Mouse (Mus musculus) hindbrain, embryonic 14.5 days (tissue): ENCODE data around the gene Cfap43. TPM values are rescaled to one million over a fixed set of nuclear protein-coding genes. Genes with fewer than 3 reads are reported as not detected.

Experiments
- ATAC-seq: fragments of 200-750 bp; cut with Nextera tagmentation; 2 replicates; pipeline ENCODE4 v1.8.0; 2017; ENCODE audit warnings: moderate number of reproducible peaks, mild to moderate bottlenecking, moderate TSS enrichment, moderate library complexity; ENCODE audit not compliant: low FRiP score
- DNase-seq: peaks from one replicate; pipeline ENCODE4 v3.0.0-alpha.2; 2015; ENCODE audit warnings: low spot score
- H3K27ac ChIP-seq: fragments of 300-500 bp; sonication (generic); 2 replicates; pipeline ENCODE4 v1.5.1; 2014; ENCODE audit warnings: mild to moderate bottlenecking, moderate library complexity
- H3K27me3 ChIP-seq: fragments of 300-500 bp; sonication (generic); 2 replicates; pipeline ENCODE4 v1.6.1; 2014; ENCODE audit warnings: mild to moderate bottlenecking, low read length, mixed read lengths; ENCODE audit not compliant: control insufficient read depth, insufficient read depth
- H3K36me3 ChIP-seq: fragments of 300-500 bp; sonication (generic); replicated peaks from 2 replicates; pipeline ENCODE4 v1.6.1; 2014; ENCODE audit not compliant: control insufficient read depth, insufficient read depth
- H3K4me1 ChIP-seq: fragments of 300-500 bp; sonication (generic); replicated peaks from 2 replicates; pipeline ENCODE4 v1.6.1; 2014; ENCODE audit warnings: antibody characterized with exemption, low read length, mixed read lengths; ENCODE audit not compliant: control insufficient read depth, insufficient read depth
- H3K4me2 ChIP-seq: fragments of 300-500 bp; sonication (generic); replicated peaks from 2 replicates; pipeline ENCODE4 v1.6.1; 2014; ENCODE audit warnings: mild to moderate bottlenecking, moderate library complexity
- H3K4me3 ChIP-seq: fragments of 300-500 bp; sonication (generic); replicated peaks from 2 replicates; pipeline ENCODE4 v1.5.1; 2014; ENCODE audit warnings: mild to moderate bottlenecking, low read length
- H3K9ac ChIP-seq: fragments of 300-500 bp; sonication (generic); 2 replicates; pipeline ENCODE4 v1.6.1; 2014
- H3K9me3 ChIP-seq: fragments of 300-500 bp; sonication (generic); 2 replicates; pipeline ENCODE4 v1.6.1; 2016; ENCODE audit warnings: low read length; ENCODE audit not compliant: control insufficient read depth
- WGBS: fragments of 180-500 bp; shearing (Covaris S2); extraction: QIAGEN DNeasy Blood & Tissue Kit; methylation state at CpG from one replicate; pipeline ENCODE4 v1.1.7; 2014; 5-methylcytosine and 5-hydroxymethylcytosine counted together
- polyA plus RNA-seq: library from polyadenylated mRNA; unstranded; fragments of >200 nt; fragmentation: Nextera tagmentation; extraction: Ambion mirVana; gene quantifications from 2 replicates; pipeline ENCODE4 v1.2.1, GENCODE M21; 2014

The Cfap43 gene
- polyA plus RNA-seq, 1 experiment from 2014 or later: 4.2 TPM

DNA sequence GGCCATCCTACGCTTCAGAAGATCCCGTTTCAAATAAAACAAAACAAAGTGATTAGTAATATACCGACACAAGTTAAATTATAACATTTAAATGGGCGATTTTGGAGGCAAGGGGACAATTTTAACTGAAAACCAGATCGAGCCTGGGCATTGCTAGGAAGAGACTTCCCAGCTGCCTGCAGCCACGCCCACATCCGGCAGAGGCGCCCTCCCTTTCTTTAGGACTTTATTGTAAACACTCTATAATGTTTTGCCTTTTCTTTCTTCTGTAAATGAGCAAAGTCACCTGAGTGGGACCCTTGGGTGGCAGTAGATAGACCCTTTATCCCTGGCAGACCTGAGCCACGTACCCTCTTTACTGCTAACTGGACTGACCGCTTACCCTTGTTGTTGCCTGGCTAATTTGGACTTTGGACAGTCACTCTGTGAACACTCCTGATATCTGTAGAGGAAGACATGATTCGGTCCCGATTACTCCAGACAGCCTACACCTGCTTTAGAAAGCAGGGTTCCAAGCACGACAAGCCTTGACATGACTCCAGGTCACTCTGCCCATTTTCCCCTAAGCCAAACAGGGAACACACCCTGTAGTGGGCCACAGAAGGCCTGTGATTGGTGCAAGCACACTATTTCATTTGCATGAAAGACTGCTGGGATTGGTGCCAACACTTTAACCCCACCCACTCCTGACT, 213.9 kb downstream of the Cfap43 start:
- no peak for ATAC-seq
- H3K4me3 ChIP-seq: no peak overlapping the region
- 74% methylated on average over 13 of the region's 13 CpGs for WGBS

DNA sequence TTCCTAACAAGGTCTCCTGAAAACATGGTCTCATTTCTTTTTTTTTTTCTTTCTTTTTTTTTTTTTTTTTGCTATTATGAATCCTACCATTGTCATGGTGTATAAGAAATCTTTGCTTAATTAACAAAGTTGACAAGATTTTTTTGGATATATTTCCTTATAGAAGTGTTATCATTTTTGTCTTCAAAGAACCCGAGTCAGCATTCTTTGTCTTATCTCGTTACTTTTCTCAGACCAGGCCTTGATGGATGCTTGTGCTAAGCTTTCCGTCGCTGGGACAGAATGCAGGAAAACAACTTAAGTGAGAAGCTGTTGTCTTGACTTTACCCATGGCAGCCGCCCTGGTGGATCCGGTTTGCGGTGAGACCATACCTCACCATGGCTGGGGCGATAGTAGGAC, 218.6 kb downstream of the Cfap43 start:
- H3K4me2 ChIP-seq: no peak overlapping the region
- no peak for DNase-seq
- no peaks in the 10 kb centered on the region for H3K9me3 ChIP-seq
- H3K27ac ChIP-seq: no peak overlapping the region
- H3K4me1 ChIP-seq: no peaks in the 10 kb centered on the region
- 90% methylated on average over 8 of the region's 8 CpGs for WGBS
- H3K36me3 ChIP-seq: no peaks in the 10 kb centered on the region
- no peaks in the 10 kb centered on the region for H3K27me3 ChIP-seq
- no peak overlapping the region for H3K4me3 ChIP-seq
- no peak overlapping the region for H3K9ac ChIP-seq
- ATAC-seq: no peak

More for the DNA sequence above, 213.9 kb downstream of the Cfap43 start:
- no peak overlapping the region for H3K4me2 ChIP-seq
- no peak for DNase-seq
- no peaks in the 10 kb centered on the region for H3K4me1 ChIP-seq
- no peaks in the 10 kb centered on the region for H3K36me3 ChIP-seq
- H3K27ac ChIP-seq: no peak overlapping the region
- no peak overlapping the region for H3K9ac ChIP-seq
- no peaks in the 10 kb centered on the region for H3K27me3 ChIP-seq
- H3K9me3 ChIP-seq: no peaks in the 10 kb centered on the region

DNA sequence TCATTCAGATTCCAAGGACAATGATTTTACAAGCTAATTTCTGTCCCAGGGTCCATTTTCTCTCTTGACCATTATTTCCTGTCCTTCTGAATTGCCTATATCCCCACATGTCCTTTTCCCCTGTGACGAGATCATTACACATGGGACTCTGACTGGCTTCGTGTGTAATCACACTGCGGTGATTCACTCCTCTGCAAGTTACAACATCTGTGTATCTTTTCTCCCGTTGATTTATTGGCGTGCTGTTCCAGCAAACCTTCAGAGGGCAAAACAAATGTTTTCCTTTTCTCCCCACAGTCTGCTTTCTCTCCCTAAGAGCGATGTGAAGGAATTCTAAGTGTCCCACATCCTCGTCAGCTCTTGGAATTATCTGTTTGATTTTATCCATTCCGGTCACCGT, 219.3 kb downstream of the Cfap43 start:
- no peak overlapping the region for H3K9ac ChIP-seq
- no peak overlapping the region for H3K27ac ChIP-seq
- ATAC-seq: no peak
- no peak for DNase-seq
- H3K4me2 ChIP-seq: no peak overlapping the region
- H3K27me3 ChIP-seq: no peaks in the 10 kb centered on the region
- no peaks in the 10 kb centered on the region for H3K36me3 ChIP-seq
- H3K4me1 ChIP-seq: no peaks in the 10 kb centered on the region
- no peak overlapping the region for H3K4me3 ChIP-seq
- WGBS: 72% methylated on average over 9 of the region's 9 CpGs
- no peaks in the 10 kb centered on the region for H3K9me3 ChIP-seq

DNA sequence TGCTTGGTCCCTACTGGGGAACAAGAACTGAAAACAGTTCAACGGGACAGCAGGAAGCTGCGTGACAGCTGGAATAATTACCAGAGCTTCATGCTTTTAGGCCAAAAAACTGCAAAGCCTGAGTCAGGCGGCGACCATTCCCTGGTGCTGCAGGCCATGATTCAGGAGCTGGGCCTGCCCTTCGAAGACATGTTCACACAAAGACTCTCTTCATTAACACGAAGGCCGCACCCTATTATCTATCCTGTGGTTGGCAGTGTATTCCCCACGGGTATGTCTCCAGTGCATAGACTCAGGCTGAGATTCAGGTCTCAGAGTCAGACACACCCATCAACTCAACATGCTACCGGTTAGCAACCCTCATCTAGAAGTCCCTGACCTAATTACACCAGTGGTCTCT, 220.8 kb downstream of the Cfap43 start:
- no peak for ATAC-seq
- Histone ChIP-seq H3K27ac (no peak overlapping the region), H3K9me3 (no peaks in the 10 kb centered on the region), H3K36me3 (no peaks in the 10 kb centered on the region), H3K27me3 (no peaks in the 10 kb centered on the region), H3K4me3 (no peak overlapping the region), H3K4me1 (no peaks in the 10 kb centered on the region), H3K9ac (no peak overlapping the region), H3K4me2 (no peak overlapping the region)
- 82% methylated on average over 9 of the region's 9 CpGs for WGBS
- DNase-seq: no peak

DNA sequence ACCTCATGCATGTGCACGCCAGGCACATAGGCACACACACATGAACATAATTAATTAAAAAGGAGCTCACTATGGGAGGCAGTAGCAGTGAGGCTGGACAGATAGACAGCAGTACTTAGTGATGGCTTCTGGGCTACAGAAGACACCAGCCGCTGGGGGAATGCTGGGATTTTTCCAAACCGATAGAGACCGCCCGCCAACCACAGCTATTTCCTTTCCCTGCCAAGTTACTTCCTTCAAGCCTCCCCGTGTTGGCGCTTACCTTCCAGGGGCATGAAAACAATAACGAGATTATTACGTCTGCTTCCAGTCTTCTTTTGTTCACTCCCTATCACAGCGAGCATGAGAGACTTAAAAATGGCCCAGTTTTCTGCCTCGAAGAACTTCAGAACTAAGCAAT, 222.0 kb downstream of the Cfap43 start:
- Histone ChIP-seq H3K9ac (no peak overlapping the region), H3K36me3 (no peaks in the 10 kb centered on the region), H3K27me3 (no peaks in the 10 kb centered on the region), H3K27ac (no peak overlapping the region), H3K4me1 (no peaks in the 10 kb centered on the region), H3K4me3 (no peak overlapping the region), H3K9me3 (no peaks in the 10 kb centered on the region), H3K4me2 (no peak overlapping the region)
- ATAC-seq (no peak), DNase-seq (no peak)
- WGBS: 91% methylated on average over 11 of the region's 11 CpGs

DNA sequence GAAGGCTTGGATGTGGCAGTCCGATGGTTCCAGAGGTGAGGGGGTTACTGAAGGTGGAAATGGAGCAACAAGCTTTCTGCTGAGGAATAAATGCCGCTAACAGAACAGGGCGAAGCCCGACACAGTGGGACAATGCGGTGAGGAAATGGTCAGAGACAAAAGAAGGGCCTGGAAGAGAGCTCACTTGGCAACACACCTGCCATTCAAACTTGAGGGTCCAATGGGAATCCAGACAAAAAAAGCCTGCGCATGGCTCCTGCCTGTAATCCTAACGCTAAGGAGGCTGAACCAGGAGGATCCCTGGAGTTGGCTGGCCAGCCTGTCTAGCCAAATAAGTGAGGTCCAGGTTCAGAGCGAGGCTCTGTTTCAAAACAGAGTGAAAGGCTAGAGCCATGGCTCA, 222.7 kb downstream of the Cfap43 start:
- H3K36me3 ChIP-seq: no peaks in the 10 kb centered on the region
- H3K4me3 ChIP-seq: no peak overlapping the region
- DNase-seq (no peak), ATAC-seq (no peak)
- no peak overlapping the region for H3K9ac ChIP-seq
- H3K4me2 ChIP-seq: no peak overlapping the region
- H3K27ac ChIP-seq: no peak overlapping the region
- no peaks in the 10 kb centered on the region for H3K9me3 ChIP-seq
- no peaks in the 10 kb centered on the region for H3K27me3 ChIP-seq
- 91% methylated on average over 8 of the region's 8 CpGs for WGBS
- H3K4me1 ChIP-seq: no peaks in the 10 kb centered on the region

DNA sequence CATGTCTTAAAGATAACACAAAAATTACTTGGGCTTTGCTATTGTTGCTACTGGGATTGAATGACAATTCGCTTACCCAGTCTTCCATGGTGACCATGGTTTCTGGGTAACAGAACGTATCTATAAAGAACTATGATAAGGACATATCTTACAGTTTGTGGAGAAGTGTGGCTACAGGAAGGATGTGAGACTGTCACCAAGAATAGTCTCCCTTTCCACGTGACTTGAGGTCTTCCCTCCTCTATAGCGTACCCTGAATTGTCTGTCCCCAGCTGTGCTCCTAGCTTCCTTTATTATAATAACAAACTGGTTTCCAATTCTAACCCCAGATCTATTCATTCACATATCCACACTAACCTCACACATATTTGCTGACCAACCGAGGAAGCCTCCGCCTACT, 223.4 kb downstream of the Cfap43 start:
- DNase-seq (no peak), ATAC-seq (no peak)
- Histone ChIP-seq H3K36me3 (no peaks in the 10 kb centered on the region), H3K9ac (no peak overlapping the region), H3K27ac (no peak overlapping the region), H3K4me3 (no peak overlapping the region), H3K9me3 (no peaks in the 10 kb centered on the region), H3K27me3 (no peaks in the 10 kb centered on the region), H3K4me1 (no peaks in the 10 kb centered on the region), H3K4me2 (no peak overlapping the region)
- WGBS: 95% methylated on average over 6 of the region's 6 CpGs

DNA sequence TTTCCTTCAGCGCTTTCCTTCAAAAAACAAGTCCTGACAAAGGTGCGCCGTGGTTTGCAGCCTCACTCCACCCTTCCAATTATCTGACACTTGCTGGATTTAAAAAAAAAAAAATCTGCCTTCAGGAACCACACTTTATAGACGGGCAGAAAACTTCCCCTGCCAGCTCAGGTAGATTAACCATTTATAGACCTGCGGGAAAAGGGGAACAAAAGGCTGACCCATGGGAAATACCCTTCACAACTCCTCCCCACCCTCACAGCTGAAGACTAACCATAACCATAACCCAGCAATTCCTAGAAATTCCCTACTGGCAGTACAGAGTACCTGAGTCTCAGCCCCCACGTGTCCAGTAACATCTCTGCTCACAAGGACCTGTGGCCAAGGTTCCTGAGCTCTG, 227.1 kb downstream of the Cfap43 start, which contains the start of gene Col17a1:
Col17a1 (minus strand) TSS at position 101 of the 400 bp plus-strand sequence.
- H3K4me1 ChIP-seq: no peaks in the 10 kb centered on the region
- H3K4me2 ChIP-seq: no peak within 1 kb of the TSS
- no peaks in the 10 kb centered on the region for H3K27me3 ChIP-seq
- H3K9me3 ChIP-seq: no peaks in the 10 kb centered on the region
- no peak within 1 kb of the TSS for H3K4me3 ChIP-seq
- ATAC-seq (no peak), DNase-seq (no peak)
- H3K36me3 ChIP-seq: no peaks in the 10 kb centered on the region
- WGBS: 88% methylated on average over 6 of the region's 6 CpGs
- no peak within 1 kb of the TSS for H3K9ac ChIP-seq
- no peak within 1 kb of the TSS for H3K27ac ChIP-seq

DNA sequence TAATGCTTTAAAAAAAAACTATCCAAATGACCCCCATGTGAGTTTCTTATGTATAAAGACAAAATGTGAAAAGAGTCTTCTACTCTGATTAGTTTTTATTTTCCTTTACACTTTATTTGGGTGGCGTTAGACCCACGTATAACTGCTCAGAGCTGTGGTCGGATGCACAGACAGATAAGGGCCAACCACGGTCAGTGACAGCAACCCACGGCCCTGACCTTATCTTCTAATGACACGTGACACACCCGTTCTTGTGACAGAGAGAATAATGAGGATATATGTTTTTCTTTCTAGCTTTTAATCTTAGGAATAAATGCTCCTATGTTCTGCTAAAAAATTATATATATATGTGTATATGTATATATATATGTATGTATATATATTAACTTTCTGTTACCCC, 229.5 kb downstream of the Cfap43 start:
- no peak overlapping the region for H3K27ac ChIP-seq
- ATAC-seq: no peak
- no peaks in the 10 kb centered on the region for H3K27me3 ChIP-seq
- H3K4me3 ChIP-seq: no peak overlapping the region
- no peak overlapping the region for H3K4me2 ChIP-seq
- no peaks in the 10 kb centered on the region for H3K36me3 ChIP-seq
- no peaks in the 10 kb centered on the region for H3K4me1 ChIP-seq
- no peak overlapping the region for H3K9ac ChIP-seq
- WGBS: 87% methylated on average over 7 of the region's 7 CpGs
- DNase-seq: no peak
- H3K9me3 ChIP-seq: no peaks in the 10 kb centered on the region
